Mouse (Mus musculus): ENCODE data around the gene Crx.
A peak's percentile ranks its signal among the peaks of the same experiment; 100 is the strongest.

Gene Crx

DNA sequence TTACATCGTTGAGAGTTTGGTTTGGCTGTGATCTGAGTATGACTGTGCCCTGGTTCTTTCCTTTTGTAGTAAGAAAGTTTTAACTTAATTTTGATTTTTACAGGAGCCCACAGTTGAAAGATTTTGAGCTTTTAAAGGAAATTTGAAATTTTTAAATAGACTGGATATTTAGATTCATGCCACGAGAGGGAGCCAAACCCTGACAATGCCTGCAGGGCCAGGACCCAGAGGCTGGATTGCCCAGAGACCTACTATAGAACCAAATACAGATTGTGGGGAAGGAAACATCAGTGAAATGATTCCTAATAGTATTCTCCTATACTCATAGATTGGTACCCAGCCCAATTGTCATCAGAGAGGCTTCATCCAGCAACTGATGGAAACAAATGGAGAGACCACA, 20.1 kb downstream of the Crx start:
- peak; percentile 11 for DNase-seq (ENCODE audit: low spot score)

GRCm38 (mm10) chr7:15839578-15839977, 40.2 kb downstream of the Crx start, which contains the start of gene Obox6:
Obox6 (minus strand) TSS chr7:15839678.
- DNase-seq (ENCODE audit: low spot score) = no peak
